Mouse (Mus musculus): ENCODE measurements around the gene Rdh16f1.

Gene Rdh16f1

GRCm38 (mm10) chr10:127837793-127838192 is 78.2 kb downstream of the Rdh16f1 start:
- DNase-seq = peak; percentile 62 to 68

- DNase-seq = no peak
Measured at GRCm38 (mm10) chr10:127838539-127838938, 79.0 kb downstream of the Rdh16f1 start.

GRCm38 (mm10) chr10:127840776-127841175 is 81.2 kb downstream of the Rdh16f1 start:
- DNase-seq = no peak

All from kidney, adult 8-10 months (tissue).